In the genomic region with DNA sequence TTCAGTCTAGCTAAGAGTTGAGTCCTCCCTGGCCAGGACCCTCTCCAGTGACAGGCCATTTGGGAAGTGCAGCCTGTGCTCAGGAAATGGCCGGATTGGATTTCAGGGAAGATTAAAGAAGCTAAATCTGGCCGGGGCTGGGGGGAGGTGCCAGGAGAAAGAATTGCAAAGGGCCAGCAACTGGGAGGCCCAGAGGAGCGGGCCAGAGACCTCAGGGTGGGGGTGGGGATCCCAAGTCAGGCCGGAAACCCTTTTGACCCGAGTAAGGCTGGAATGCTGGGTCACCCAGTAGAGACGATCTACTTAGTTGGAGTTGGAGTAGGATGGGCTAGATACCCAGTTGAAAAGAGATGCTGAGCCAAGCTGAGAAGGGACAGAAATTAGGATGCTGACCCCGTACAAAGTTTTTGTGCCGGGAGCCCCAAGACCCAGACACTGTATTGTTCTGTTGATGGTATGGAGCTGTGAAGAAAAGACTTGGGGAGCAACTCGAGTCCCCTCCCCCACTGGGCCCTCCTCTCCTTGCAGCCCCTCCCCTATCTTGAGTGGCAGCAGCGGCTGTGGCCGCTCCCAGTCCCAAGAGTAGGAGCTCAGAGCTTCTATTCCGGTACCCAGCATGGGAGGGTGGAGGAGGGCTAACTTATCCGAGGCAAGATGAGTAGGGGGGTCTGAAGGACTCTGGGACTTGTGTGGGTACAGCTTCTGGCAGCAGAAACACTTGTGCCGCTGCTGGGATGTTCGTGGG, we compare ENCODE assay signal across 1 mouse cellular context.
TF ChIP-seq lines count a peak whose summit lies in the region.

No protein-coding gene starts in this region.

TF ChIP-seq in CH12.LX, 34 proteins besides CTCF, POLR2A, EP300 and RAD21 (continued from another document):
- TF ChIP-seq SIN3A (IDR thresholded peaks at IDR 0.05; ENCODE audit: low read length): no peak
- TF ChIP-seq E2F4 (IDR thresholded peaks at IDR 0.05; ENCODE audit: insufficient replicate concordance, low read depth, low read length): no peak
- TF ChIP-seq USF1 (IDR thresholded peaks at IDR 0.05; ENCODE audit: low read depth, low read length): no peak
- TF ChIP-seq TCF12 (IDR thresholded peaks at IDR 0.05; ENCODE audit: low read depth, low read length): no peak
- TF ChIP-seq ZKSCAN1 (IDR thresholded peaks at IDR 0.05; ENCODE audit: borderline replicate concordance, low read depth, low read length): no peak
- no peak for TF ChIP-seq MXI1 (IDR thresholded peaks at IDR 0.05; ENCODE audit: low read depth, low read length)
- TF ChIP-seq ETS1 (conservative IDR thresholded peaks at IDR 0.05; ENCODE audit: low read depth, low read length): no peak
